Mouse (Mus musculus) erythroblast, embryonic 14.5 days (primary cell): Measurements from ENCODE around the gene Fam243.

Experiments used
- GATA1 ChIP-seq: IDR thresholded peaks from 2 replicates; pipeline ENCODE4 v1.6.1; 2012; ENCODE audit warnings: low read length, inconsistent platforms, mixed read lengths
- TAL1 ChIP-seq: IDR thresholded peaks from 3 replicates; pipeline ENCODE4 v1.6.1; 2012; ENCODE audit warnings: low read length, inconsistent platforms, mixed read lengths

- TF ChIP-seq TAL1, result no peak
- TF ChIP-seq GATA1, result no peak
Measured at GRCm38 (mm10) chr16:92305519-92305918, 15.7 kb downstream of the Fam243 start.
